Mouse (Mus musculus): ENCODE results near the gene Cluh.

DNA sequence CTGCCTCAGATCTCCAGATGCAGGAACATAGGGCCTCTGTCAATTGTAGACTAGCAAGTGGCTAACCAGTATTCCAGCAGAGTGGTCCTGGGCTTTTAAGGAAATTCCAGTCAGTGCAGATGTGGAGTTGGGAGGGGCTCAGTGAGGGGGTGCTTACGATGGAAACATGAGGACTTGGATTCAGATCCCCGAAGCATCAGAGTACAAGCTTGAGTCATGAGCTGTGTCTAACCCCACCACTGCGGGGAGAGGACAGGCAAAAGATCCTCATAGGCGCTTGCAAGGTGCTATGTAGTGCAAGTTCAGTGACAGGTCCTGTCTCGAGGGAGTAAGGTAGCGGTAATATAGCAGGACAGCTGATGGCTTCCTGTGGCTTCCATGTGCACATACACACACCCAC is 12.9 kb downstream of the Cluh start:
- TF ChIP-seq CTCF (IDR thresholded peaks at IDR 0.05; ENCODE audit: borderline replicate concordance, extremely low read depth, insufficient read depth, insufficient read length) (no peak), POLR2A (IDR thresholded peaks at IDR 0.05; ENCODE audit: borderline replicate concordance, extremely low read depth, insufficient read depth, insufficient read length, poor library complexity, severe bottlenecking) (no peak)

Data from brain, embryonic 14.5 days (tissue).